Mouse (Mus musculus) Patski (cell line): ENCODE results near the gene Pnpla1. TPM values are rescaled to one million over a fixed set of nuclear protein-coding genes. Genes with fewer than 3 reads are reported as not detected.

Experiments
- ATAC-seq: fragments of 100-300 bp; one replicate; pipeline ENCODE4 v1.8.0; 2021
- CTCF ChIA-PET: fragments of 350-600 bp; sonication (Branson Sonifier 250); formaldehyde crosslinking; loops from one replicate; lab custom pipeline; 2022; ENCODE audit warnings: inconsistent platforms; lab: Charles Lee
- POLR2A ChIA-PET: fragments of 350-600 bp; sonication (Branson Sonifier 250); formaldehyde crosslinking; loops from one replicate; lab custom pipeline; 2022; ENCODE audit warnings: antibody characterized with exemption, inconsistent platforms; lab: Charles Lee
- DNase-seq: peaks from one replicate; pipeline ENCODE4 v3.0.0-alpha.2; 2011; ENCODE audit warnings: low read depth, low spot score
- H3K27me3 ChIP-seq: fragments of 371-371 bp; one replicate; pipeline ENCODE4 v1.5.1; 2021
- CTCF ChIP-seq: fragments of 100-300 bp; IDR thresholded peaks from one replicate; pipeline ENCODE4 v1.5.1; 2021
- in situ Hi-C: fragments of 300-500 bp; cut with MboI; formaldehyde crosslinking; loops from 3 replicates; pipeline ENCODE4 v1.11.1; 2018; ENCODE audit warnings: low pct_unique_long_range_greater_than_20kb, mixed read lengths
- polyA plus RNA-seq: library from polyadenylated mRNA; unstranded; gene quantifications from one replicate; pipeline ENCODE4 v1.2.3, GENCODE M21; 2021

Pnpla1 gene
- polyA plus RNA-seq, 1 experiment from 2014 or later = not detected

DNA sequence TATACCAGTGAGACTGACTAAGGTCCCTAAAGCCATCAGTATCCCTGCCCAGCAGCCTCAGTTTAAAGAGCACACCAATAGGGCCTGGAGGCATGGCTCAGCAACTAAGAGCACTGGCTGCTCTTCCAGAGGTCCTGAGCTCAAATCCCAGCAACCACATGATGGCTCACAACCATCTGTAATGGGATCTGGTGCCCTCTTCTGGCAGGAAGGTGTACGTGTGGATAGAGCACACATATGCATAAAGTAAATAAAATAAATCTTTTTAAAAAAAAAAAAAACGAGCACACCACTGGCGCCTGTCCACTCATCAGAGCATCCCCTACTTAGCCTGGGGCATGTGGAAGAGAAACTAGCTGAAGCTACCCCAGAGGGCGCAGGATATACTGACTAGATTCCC, 43.3 kb downstream of the Pnpla1 start:
- no peaks in the 10 kb centered on the region for H3K27me3 ChIP-seq
- peak; percentile 60 for TF ChIP-seq CTCF
- no peak for DNase-seq
- in situ Hi-C loops = no loop called here
- ChIA-PET CTCF (no interaction called here), POLR2A (interaction anchor here (0.6 kb wide), 1 partner anchor 192 kb away, joined by 5 read pairs; no protein-coding TSS in a partner anchor)
- no peak for ATAC-seq

- ATAC-seq (no peak), DNase-seq (no peak)
- no peaks in the 10 kb centered on the region for H3K27me3 ChIP-seq
- CTCF ChIA-PET = interaction anchor here (2.3 kb wide), 1 partner anchor 22 kb away, joined by 11 read pairs; no protein-coding TSS in a partner anchor
- TF ChIP-seq CTCF = peak; percentile 81
- in situ Hi-C loops = no loop called here
- POLR2A ChIA-PET = interaction anchor here (0.5 kb wide), 1 partner anchor 416 kb away, joined by 3 read pairs; no protein-coding TSS in a partner anchor
These were observed 46.5 kb downstream of the Pnpla1 start for GRCm38 (mm10) chr17:28904546-28905376.

DNA sequence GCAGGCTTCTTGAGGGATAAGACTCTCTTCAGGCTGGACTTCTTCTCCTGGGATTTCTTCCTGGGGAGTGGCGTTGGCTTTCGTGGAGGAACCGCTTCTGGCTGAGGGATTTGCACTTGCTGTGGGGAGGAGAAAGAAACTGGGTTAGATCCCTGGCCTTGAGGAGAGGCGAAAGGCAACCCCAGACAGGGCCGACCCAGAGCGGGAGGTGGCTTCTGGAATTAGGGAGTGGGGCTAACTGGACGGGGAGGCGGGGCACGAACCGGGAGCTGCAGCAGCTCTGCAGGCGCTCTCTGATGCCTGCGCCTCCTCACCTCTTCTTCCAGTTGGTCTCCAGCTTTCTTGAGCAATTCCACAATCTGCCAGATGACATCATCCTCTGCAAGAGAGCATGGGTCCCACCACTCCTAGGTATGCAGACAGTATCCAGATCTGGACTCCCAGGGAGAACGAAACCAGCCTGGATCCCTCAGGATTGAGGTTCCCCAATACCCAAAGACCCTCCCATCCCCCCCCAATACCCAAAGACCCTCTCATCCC, 47.2 kb downstream of the Pnpla1 start:
- no peak for DNase-seq
- H3K27me3 ChIP-seq = no peaks in the 10 kb centered on the region
- in situ Hi-C loops = no loop called here
- POLR2A ChIA-PET = no interaction called here
- ATAC-seq = no peak
- TF ChIP-seq CTCF = no peak
- CTCF ChIA-PET = interaction anchor here (2.3 kb wide), 1 partner anchor 21 kb away, joined by 11 read pairs; no protein-coding TSS in a partner anchor

GRCm38 (mm10) chr17:28907959-28908358, 49.7 kb downstream of the Pnpla1 start:
- CTCF ChIA-PET = no interaction called here
- in situ Hi-C loops = no loop called here
- DNase-seq = no peak
- no peaks in the 10 kb centered on the region for H3K27me3 ChIP-seq
- ATAC-seq = no peak
- POLR2A ChIA-PET = no interaction called here
- no peak for TF ChIP-seq CTCF

GRCm38 (mm10) chr17:28909252-28909941, 51.2 kb downstream of the Pnpla1 start:
- DNase-seq = no peak
- no peaks in the 10 kb centered on the region for H3K27me3 ChIP-seq
- in situ Hi-C loops = no loop called here
- POLR2A ChIA-PET = no interaction called here
- CTCF ChIA-PET = interaction anchor here (1.1 to 1.3 kb wide), 2 partner anchors 11 to 16 kb away, joined by 3 to 4 read pairs; no protein-coding TSS in a partner anchor
- ATAC-seq = no peak
- peak; percentile 79 for TF ChIP-seq CTCF

- no peak for ATAC-seq
- in situ Hi-C loops = loop anchor here (10.0 kb wide), 1 partner anchor 235 kb away; no protein-coding TSS in a partner anchor
- ChIA-PET CTCF (interaction anchor here (1.3 kb wide), 1 partner anchor 16 kb away, joined by 4 read pairs; no protein-coding TSS in a partner anchor), POLR2A (no interaction called here)
- no peak for TF ChIP-seq CTCF
- DNase-seq = no peak
- no peaks in the 10 kb centered on the region for H3K27me3 ChIP-seq
These were observed 51.9 kb downstream of the Pnpla1 start for GRCm38 (mm10) chr17:28910139-28910538.

- ChIA-PET POLR2A (no interaction called here), CTCF (no interaction called here)
- no peak for TF ChIP-seq CTCF
- H3K27me3 ChIP-seq = no peaks in the 10 kb centered on the region
- in situ Hi-C loops = loop anchor here (10.0 kb wide), 1 partner anchor 238 kb away; no protein-coding TSS in a partner anchor
- DNase-seq = no peak
- ATAC-seq = no peak
These were observed 55.0 kb downstream of the Pnpla1 start for GRCm38 (mm10) chr17:28913200-28913599.

- ATAC-seq = no peak
- POLR2A ChIA-PET = interaction anchor here (0.6 kb wide), 1 partner anchor 216 kb away, joined by 3 read pairs; no protein-coding TSS in a partner anchor
These were observed 55.7 kb downstream of the Pnpla1 start for GRCm38 (mm10) chr17:28913940-28914339.

DNA sequence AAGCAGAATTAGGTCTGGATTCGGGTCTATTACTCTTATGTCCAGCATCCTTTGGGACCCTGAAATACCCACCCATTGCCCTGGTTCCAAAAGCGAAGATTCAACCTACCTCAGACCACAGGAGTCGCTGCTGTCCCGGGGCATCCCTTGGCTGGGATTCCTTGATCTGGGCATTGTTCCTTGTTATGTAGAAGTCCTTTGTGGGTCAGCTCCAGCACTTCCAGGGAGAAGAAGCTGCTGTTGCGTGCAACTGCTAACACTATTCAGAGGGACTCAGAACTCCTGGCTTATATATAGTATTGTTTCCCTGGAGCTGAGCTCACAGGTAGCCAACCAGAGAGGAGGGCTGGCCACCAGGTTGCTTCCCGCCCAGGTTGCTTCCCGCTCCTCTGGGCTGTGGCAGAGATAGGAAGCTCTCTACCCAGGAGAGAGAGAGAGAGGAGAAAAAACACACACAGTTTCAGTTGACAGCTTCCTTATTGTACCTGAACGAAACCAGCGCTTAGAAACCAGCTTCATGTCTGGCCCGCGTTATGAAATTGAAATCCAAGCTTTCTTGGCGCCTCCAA, 56.9 kb downstream of the Pnpla1 start, which contains the start of gene 4930539E08Rik:
Gene 4930539E08Rik (minus strand): TSS at position 265 of the 569 bp plus-strand sequence.
- POLR2A ChIA-PET = no interaction called here
- no peak for ATAC-seq
- CTCF ChIA-PET = interaction anchor here (2.7 kb wide), 1 partner anchor 12 kb away, joined by 9 read pairs; no protein-coding TSS in a partner anchor
- DNase-seq = no peak
- H3K27me3 ChIP-seq = no peaks in the 10 kb centered on the region
- in situ Hi-C loops = loop anchor here (10.0 kb wide), 1 partner anchor 240 kb away; no protein-coding TSS in a partner anchor
- TF ChIP-seq CTCF = no peak

More at GRCm38 (mm10) chr17:28913940-28914339, 55.7 kb downstream of the Pnpla1 start:
- DNase-seq = no peak
- CTCF ChIA-PET = interaction anchor here (2.7 kb wide), 1 partner anchor 13 kb away, joined by 9 read pairs; no protein-coding TSS in a partner anchor
- in situ Hi-C loops = loop anchor here (10.0 kb wide), 1 partner anchor 239 kb away; no protein-coding TSS in a partner anchor
- no peaks in the 10 kb centered on the region for H3K27me3 ChIP-seq
- TF ChIP-seq CTCF = no peak
